In genomic region chr17:71831960-71832359, GRCm38 (mm10) we compare ENCODE assay signal across 23 mouse cellular contexts.
DNase-seq lines count a peak whose midpoint lies in the region; ATAC-seq and TF ChIP-seq lines count a peak whose summit lies in the region.
"Had no signal": no experiment of that assay in that cellular context is flagged by ENCODE, and none has a peak within 500 bp of the region (broad histone marks: within the 10 kb centered on the region; RNA-seq: fewer than 3 reads in every experiment).

No protein-coding gene starts in this region.

- H3K4me2 ChIP-seq in forebrain, postnatal 0 days (ENCODE audit: low read depth), result no peak overlapping the region
- H3K4me2 ChIP-seq in limb, embryonic 14.5 days (replicated peaks; ENCODE audit: low read depth, low read length, severe bottlenecking), result no peak overlapping the region
- H3K4me2 ChIP-seq in neural tube, embryonic 14.5 days (ENCODE audit: low read depth, low read length), result no peak overlapping the region
- H3K4me2 ChIP-seq: forebrain, embryonic 15.5 days; heart, embryonic 11.5 days; liver, embryonic 12.5 days had no signal

- no peaks in the 10 kb centered on the region for H3K4me1 ChIP-seq in forebrain, postnatal 0 days (ENCODE audit: insufficient read depth)
- no peaks in the 10 kb centered on the region for H3K4me1 ChIP-seq in forebrain, embryonic 10.5 days
- H3K4me1 ChIP-seq in limb, embryonic 14.5 days (ENCODE audit: control insufficient read depth, insufficient read depth, low read length), result peaks cover 2% of the 10 kb centered on the region; the same call in 1 of the 2 replicates
- H3K4me1 ChIP-seq in limb, embryonic 10.5 days, result peaks cover 21% of the 10 kb centered on the region
- H3K4me1 ChIP-seq in neural tube, embryonic 14.5 days (ENCODE audit: control insufficient read depth, insufficient read depth, low read length), result no peaks in the 10 kb centered on the region
- H3K4me1 ChIP-seq: forebrain, embryonic 15.5 days; megakaryocyte, embryonic 14.5 days had no signal

- peaks cover 19% of the 10 kb centered on the region for H3K36me3 ChIP-seq in forebrain, postnatal 0 days (ENCODE audit: insufficient read depth)
- H3K36me3 ChIP-seq in forebrain, embryonic 10.5 days (replicated peaks), result peaks cover 68% of the 10 kb centered on the region
- H3K36me3 ChIP-seq in limb, embryonic 14.5 days (ENCODE audit: control insufficient read depth, insufficient read depth, low read length), result peaks cover 15% of the 10 kb centered on the region; the same call in 1 of the 2 replicates
- H3K36me3 ChIP-seq in limb, embryonic 10.5 days, result no peaks in the 10 kb centered on the region
- H3K36me3 ChIP-seq in neural tube, embryonic 14.5 days (ENCODE audit: control insufficient read depth, insufficient read depth, low read length), result no peaks in the 10 kb centered on the region
- H3K36me3 ChIP-seq: forebrain, embryonic 15.5 days; liver, embryonic 12.5 days had no signal

- peak; percentile 60 for ATAC-seq in forebrain, postnatal 0 days
- ATAC-seq in limb, embryonic 14.5 days (ENCODE audit: low FRiP score, low read depth), result no peak
- ATAC-seq in neural tube, embryonic 14.5 days (ENCODE audit: low read depth), result peak; percentile 41; the same call in 1 of the 2 replicates
- ATAC-seq: activated CD4-positive, CD25-positive, alpha-beta regulatory T cell, adult 4 months; forebrain, embryonic 15.5 days; liver, embryonic 12.5 days; Patski had no signal

- no peak overlapping the region for H3K9ac ChIP-seq in forebrain, postnatal 0 days
- H3K9ac ChIP-seq in limb, embryonic 14.5 days (ENCODE audit: low read depth, low read length, severe bottlenecking), result no peak overlapping the region
- no peak overlapping the region for H3K9ac ChIP-seq in neural tube, embryonic 14.5 days (replicated peaks; ENCODE audit: low read depth, low read length)
- H3K9ac ChIP-seq: forebrain, embryonic 15.5 days; liver, embryonic 12.5 days had no signal

- no peak overlapping the region for H3K4me3 ChIP-seq in forebrain, postnatal 0 days (ENCODE audit: low read depth, low read length)
- no peak overlapping the region for H3K4me3 ChIP-seq in forebrain, embryonic 10.5 days
- no peak overlapping the region for H3K4me3 ChIP-seq in limb, embryonic 14.5 days (replicated peaks; ENCODE audit: low read length)
- H3K4me3 ChIP-seq in limb, embryonic 10.5 days, result no peak overlapping the region
- no peak overlapping the region for H3K4me3 ChIP-seq in neural tube, embryonic 14.5 days (ENCODE audit: low read depth, low read length)
- H3K4me3 ChIP-seq: forebrain, embryonic 15.5 days; liver, embryonic 12.5 days; megakaryocyte, embryonic 14.5 days; myocyte had no signal

- H3K9me3 ChIP-seq in forebrain, postnatal 0 days (ENCODE audit: low read length), result no peaks in the 10 kb centered on the region
- H3K9me3 ChIP-seq in forebrain, embryonic 10.5 days, result no peaks in the 10 kb centered on the region
- no peaks in the 10 kb centered on the region for H3K9me3 ChIP-seq in limb, embryonic 14.5 days (ENCODE audit: control insufficient read depth, low read length)
- no peaks in the 10 kb centered on the region for H3K9me3 ChIP-seq in limb, embryonic 10.5 days (replicated peaks)
- no peaks in the 10 kb centered on the region for H3K9me3 ChIP-seq in neural tube, embryonic 14.5 days (ENCODE audit: control insufficient read depth, low read length)
- H3K9me3 ChIP-seq: forebrain, embryonic 15.5 days; liver, embryonic 12.5 days; megakaryocyte, embryonic 14.5 days had no signal

- DNase-seq in forebrain, postnatal 0 days, result peak; percentile 54
- no peak for DNase-seq in forebrain, embryonic 10.5 days (ENCODE audit: extremely low spot score, low spot score)
- DNase-seq in limb, embryonic 14.5 days (ENCODE audit: low spot score), result peak; percentile 12
- no peak for DNase-seq in limb, embryonic 10.5 days (ENCODE audit: low spot score)
- no peak for DNase-seq in neural tube, embryonic 10.5 days (ENCODE audit: extremely low spot score, low spot score)
- no peak for DNase-seq in cerebellum, adult 18-20 months
- DNase-seq in c-Kit-positive CD71-positive TER-119-positive erythroid progenitor cells, embryonic 14.5 days (ENCODE audit: low spot score), result no peak
- DNase-seq: adrenal gland, postnatal 36 days; cerebellum, postnatal 14 days; embryo, embryonic 11 days; kidney, adult 11 months; kidney, postnatal 25 days; lung, postnatal 14 days; right cerebral cortex, adult 18-20 months; thymus, adult 18-20 months had no signal

- no peak overlapping the region for H3K27ac ChIP-seq in forebrain, postnatal 0 days (ENCODE audit: low read depth, low read length)
- H3K27ac ChIP-seq in forebrain, embryonic 10.5 days, result no peak overlapping the region
- no peak overlapping the region for H3K27ac ChIP-seq in limb, embryonic 14.5 days (replicated peaks; ENCODE audit: low read depth, low read length)
- no peak overlapping the region for H3K27ac ChIP-seq in limb, embryonic 10.5 days
- H3K27ac ChIP-seq in neural tube, embryonic 14.5 days (ENCODE audit: low read depth, low read length), result no peak overlapping the region
- H3K27ac ChIP-seq: forebrain, embryonic 15.5 days; liver, embryonic 12.5 days had no signal

- no peaks in the 10 kb centered on the region for H3K27me3 ChIP-seq in forebrain, postnatal 0 days (ENCODE audit: insufficient read depth, low read length)
- H3K27me3 ChIP-seq in forebrain, embryonic 10.5 days (ENCODE audit: poor library complexity, severe bottlenecking), result no peaks in the 10 kb centered on the region
- no peaks in the 10 kb centered on the region for H3K27me3 ChIP-seq in limb, embryonic 14.5 days (ENCODE audit: control insufficient read depth, insufficient read depth, low read length)
- no peaks in the 10 kb centered on the region for H3K27me3 ChIP-seq in limb, embryonic 10.5 days (ENCODE audit: low read depth, poor library complexity, severe bottlenecking)
- H3K27me3 ChIP-seq in neural tube, embryonic 14.5 days (ENCODE audit: control insufficient read depth, insufficient read depth, low read length), result no peaks in the 10 kb centered on the region
- H3K27me3 ChIP-seq: forebrain, embryonic 15.5 days; liver, embryonic 12.5 days; megakaryocyte, embryonic 14.5 days; Patski had no signal

- WGBS in forebrain, postnatal 0 days, result 83% methylated on average over 3 of the region's 3 CpGs
- 90% methylated on average over 3 of the region's 3 CpGs for WGBS in forebrain, embryonic 10.5 days
- WGBS in limb, embryonic 14.5 days, result 81% methylated on average over 3 of the region's 3 CpGs
- 90% methylated on average over 3 of the region's 3 CpGs for WGBS in limb, embryonic 10.5 days
- 93% methylated on average over 3 of the region's 3 CpGs for whole genome bisulfite sequencing in neural tube, embryonic 14.5 days

- no peak for TF ChIP-seq POLR2A in limb, embryonic 14.5 days (IDR thresholded peaks at IDR 0.05; ENCODE audit: borderline replicate concordance, extremely low read depth, insufficient read depth, insufficient read length)

- TF ChIP-seq CTCF in forebrain, postnatal 0 days (IDR thresholded peaks at IDR 0.05; ENCODE audit: low read depth), result peak; percentile 72

Comparison
In these comparisons a context has a peak if more than half of its experiments do, and no peak if none do; other contexts are left out.
1. DNase-seq: peak in forebrain, postnatal 0 days (single experiment) and limb, embryonic 14.5 days (single experiment); none in forebrain, embryonic 10.5 days (single experiment), limb, embryonic 10.5 days (single experiment), neural tube, embryonic 10.5 days (single experiment), cerebellum, adult 18-20 months (0 of 2) and c-Kit-positive CD71-positive TER-119-positive erythroid progenitor cells, embryonic 14.5 days (single experiment).